Mouse (Mus musculus) MEL (cell line): ENCODE measurements around the gene Ap1s3.

ENCODE experiments used
- CTCF ChIP-seq, 3 experiments: IDR thresholded peaks in 2 of 3; conservative IDR thresholded peaks in 1 of 3; 2 replicates each; pipeline ENCODE4 v1.5.1; 2011 to 2012; ENCODE audit warnings: low read length in 3 of 3, low read depth in 2 of 3, mild to moderate bottlenecking in 2 of 3, improper control_type of control experiment in 1 of 3, inconsistent platforms in 1 of 3, mixed read lengths in 1 of 3, moderate library complexity in 1 of 3; ENCODE audit not compliant: control insufficient read depth in 1 of 3, insufficient read depth in 1 of 3, poor library complexity in 1 of 3, severe bottlenecking in 1 of 3
- E2F4 ChIP-seq: IDR thresholded peaks from 2 replicates; pipeline ENCODE4 v1.6.1; 2011; ENCODE audit warnings: low read depth, low read length, improper control_type of control experiment, borderline replicate concordance
- GATA1 ChIP-seq: IDR thresholded peaks from 2 replicates; pipeline ENCODE4 v1.6.1; 2011; ENCODE audit warnings: low read depth, low read length, improper control_type of control experiment
- MAX ChIP-seq: IDR thresholded peaks from 2 replicates; pipeline ENCODE4 v1.6.1; 2011; ENCODE audit warnings: low read length, improper control_type of control experiment
- MXI1 ChIP-seq: IDR thresholded peaks from 2 replicates; pipeline ENCODE4 v1.6.1; 2011; ENCODE audit warnings: mild to moderate bottlenecking, low read depth, low read length, improper control_type of control experiment
- NRF1 ChIP-seq: IDR thresholded peaks from 2 replicates; pipeline ENCODE4 v1.6.1; 2014; ENCODE audit warnings: low read depth, mild to moderate bottlenecking, inconsistent platforms, low read length, improper control_type of control experiment, moderate library complexity; ENCODE audit not compliant: poor library complexity, insufficient read depth, severe bottlenecking
- POLR2A ChIP-seq, 2 experiments: IDR thresholded peaks; 2 replicates each; pipeline ENCODE4 v1.6.1; 2011 to 2012; ENCODE audit warnings: low read length in 2 of 2, mild to moderate bottlenecking in 2 of 2, control low read depth in 1 of 2, improper control_type of control experiment in 1 of 2, low read depth in 1 of 2, moderate library complexity in 1 of 2; ENCODE audit not compliant: control insufficient read depth in 1 of 2, insufficient read depth in 1 of 2, poor library complexity in 1 of 2
- POLR2AphosphoS5 ChIP-seq: IDR thresholded peaks from 2 replicates; pipeline ENCODE4 v1.6.1; 2012; ENCODE audit warnings: low read depth, borderline replicate concordance, mild to moderate bottlenecking, inconsistent platforms, low read length, moderate library complexity, mixed read lengths
- RCOR1 ChIP-seq: IDR thresholded peaks from 2 replicates; pipeline ENCODE4 v1.6.1; 2012; ENCODE audit warnings: low read depth, mild to moderate bottlenecking, inconsistent platforms, low read length, improper control_type of control experiment
- TCF12 ChIP-seq: IDR thresholded peaks from 2 replicates; pipeline ENCODE4 v1.6.1; 2014; ENCODE audit warnings: low read depth, mild to moderate bottlenecking, inconsistent platforms, low read length, improper control_type of control experiment, moderate library complexity
- ZMIZ1 ChIP-seq: IDR thresholded peaks from 2 replicates; pipeline ENCODE4 v1.6.1; 2012; ENCODE audit warnings: low read depth, mild to moderate bottlenecking, inconsistent platforms, low read length, improper control_type of control experiment, moderate library complexity

- no peak for TF ChIP-seq CTCF (IDR thresholded peaks at IDR 0.05 in 2 of 3, conservative IDR thresholded peaks at IDR 0.05 in 1 of 3; ENCODE audit: control insufficient read depth in 1 of 3, insufficient read depth in 1 of 3, low read depth in 2 of 3, low read length in 3 of 3, poor library complexity in 1 of 3, severe bottlenecking in 1 of 3)
- TF ChIP-seq TCF12: no peak
- TF ChIP-seq POLR2AphosphoS5: no peak
- no peak for TF ChIP-seq NRF1
- TF ChIP-seq E2F4: no peak
- no peak for TF ChIP-seq MAX
- TF ChIP-seq GATA1: no peak
- no peak for TF ChIP-seq POLR2A (IDR thresholded peaks at IDR 0.05; ENCODE audit: control insufficient read depth in 1 of 2, insufficient read depth in 1 of 2, low read depth in 1 of 2, low read length in 2 of 2, poor library complexity in 1 of 2)
- no peak for TF ChIP-seq MXI1
- TF ChIP-seq RCOR1: no peak
- TF ChIP-seq ZMIZ1: no peak
These were observed 14.4 kb downstream of the Ap1s3 start for GRCm38 (mm10) chr1:79657411-79657810.
